Mouse (Mus musculus) erythroblast, adult 5-6 weeks (primary cell): ENCODE data around the gene Krt23. TPM values are rescaled to one million over a fixed set of nuclear protein-coding genes. Genes with fewer than 3 reads are reported as not detected.

Experiments used
- ATAC-seq: replicated peaks from 2 replicates; pipeline ENCODE4 v1.8.0; 2016; ENCODE audit warnings: moderate number of reproducible peaks, mild to moderate bottlenecking, moderate TSS enrichment, inconsistent platforms; ENCODE audit not compliant: poor library complexity, low FRiP score, severe bottlenecking
- total RNA-seq, 2 experiments: library from RNA; stranded (forward) in 1 of 2; stranded (reverse) in 1 of 2; fragments of 150-400 nt in 1 of 2; fragments of 200-764, 138-1000 nt in 1 of 2; gene quantifications; 2 replicates each; pipeline versions ENCODE4 v1.2.3 to v1.2.4; 2015 to 2017; ENCODE audit warnings: low replicate concordance in 2 of 2

Krt23 gene
- total RNA-seq, 2 experiments from 2014 or later, result not detected

DNA sequence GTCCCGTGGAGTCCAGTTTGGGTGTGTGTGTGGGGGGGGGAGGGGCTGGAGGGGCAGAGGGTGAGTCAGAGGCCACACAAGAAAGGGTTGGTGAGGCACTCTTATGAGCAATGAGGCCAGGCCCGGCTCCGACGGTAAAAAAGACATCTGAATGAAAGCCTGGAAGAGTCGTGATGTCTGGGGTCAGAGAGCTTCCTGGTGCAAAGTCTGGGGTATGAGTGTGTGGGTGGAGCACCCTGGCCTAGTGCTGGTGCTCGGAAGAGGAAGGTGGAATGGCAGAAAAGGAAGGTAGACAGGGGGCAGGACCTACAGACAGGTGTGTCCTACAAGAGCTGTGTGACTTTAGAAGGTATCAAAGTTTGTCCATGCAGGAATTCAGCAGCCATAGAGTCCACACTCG is 34.0 kb downstream of the Krt23 start:
- no peak for ATAC-seq

GRCm38 (mm10) chr11:99454759-99455158 is 38.2 kb downstream of the Krt23 start:
- no peak for ATAC-seq

DNA sequence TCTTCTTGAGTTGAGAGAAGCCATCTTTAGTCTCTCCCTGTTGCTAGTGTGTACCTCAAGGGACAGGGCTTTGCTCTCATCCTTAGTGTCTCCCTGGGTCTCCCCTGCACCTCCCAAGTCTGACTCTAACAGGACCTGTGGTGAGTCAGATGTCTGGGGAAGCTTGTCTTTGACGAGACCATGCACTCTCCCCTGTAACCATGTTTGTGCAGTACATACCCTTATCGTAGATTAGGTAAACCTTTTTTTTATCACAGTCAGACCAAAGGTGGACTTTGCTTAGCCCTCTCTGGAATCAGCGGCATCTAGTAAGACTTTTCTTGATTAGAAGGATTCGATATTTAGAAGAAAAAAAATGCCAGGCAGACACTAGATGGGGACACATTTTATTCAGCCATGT is 38.9 kb downstream of the Krt23 start:
- ATAC-seq, result no peak

GRCm38 (mm10) chr11:99448769-99449168 is 44.2 kb downstream of the Krt23 start:
- no peak for ATAC-seq

DNA sequence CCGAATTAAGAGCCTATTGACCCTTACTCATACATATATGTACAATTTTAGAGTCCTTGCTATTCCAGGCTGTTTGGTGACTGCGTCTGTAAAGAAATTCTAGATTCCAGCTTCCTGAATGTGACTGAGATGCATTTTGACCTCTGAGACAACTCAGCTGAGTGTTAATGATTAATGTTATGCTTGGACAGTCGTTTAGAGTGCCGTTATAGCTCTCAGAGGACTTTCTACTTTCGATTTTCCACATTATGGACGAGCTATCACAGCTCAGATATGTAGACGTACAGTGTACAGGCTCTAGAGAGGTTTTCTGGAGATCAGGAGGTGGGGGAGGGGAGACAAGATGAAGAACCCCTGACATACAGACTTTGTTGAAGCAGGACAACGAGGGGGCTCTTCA is 51.7 kb downstream of the Krt23 start:
- ATAC-seq, result no peak

GRCm38 (mm10) chr11:99439465-99439864 is 53.5 kb downstream of the Krt23 start:
- no peak for ATAC-seq

- ATAC-seq, result no peak
Observed at GRCm38 (mm10) chr11:99437972-99438371, 55.0 kb downstream of the Krt23 start, which contains the start of gene Krt20. Krt20 (minus strand) TSS chr11:99438150.

DNA sequence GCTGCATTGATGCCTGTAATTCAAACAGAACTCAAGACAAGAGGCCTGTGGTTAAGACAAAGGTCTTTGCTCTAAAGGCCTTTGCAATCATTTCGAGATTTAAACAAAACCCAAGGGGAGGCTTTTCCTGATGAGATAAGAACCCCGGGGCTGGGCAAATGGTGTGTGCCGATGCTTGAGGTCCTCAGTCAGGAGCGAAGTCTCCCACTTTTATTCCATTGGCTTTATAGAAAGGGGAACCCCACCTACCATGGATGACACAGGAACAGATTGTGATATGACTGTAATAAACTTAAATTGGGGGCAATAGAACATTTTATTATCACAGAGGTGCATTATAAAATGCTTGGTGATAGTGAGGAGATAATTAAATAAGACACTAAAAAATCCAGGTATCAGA is 56.3 kb downstream of the Krt23 start:
- no peak for ATAC-seq

GRCm38 (mm10) chr11:99430670-99431069 is 62.3 kb downstream of the Krt23 start:
- no peak for ATAC-seq

Other genes starting within 250 kb of the Krt23 start
Only the 30 nearest of the 31 such genes appear.
- not detected in 2 replicates for gene Krt24, start 207.9 kb downstream of the Krt23 start, total RNA-seq (2015; ENCODE audit: low replicate concordance)
- gene Krt24, start 207.9 kb downstream of the Krt23 start, total RNA-seq (2017; ENCODE audit: low replicate concordance), result not detected in 2 replicates
- not detected in 2 replicates for gene Krt25, start 170.2 kb downstream of the Krt23 start, total RNA-seq (2015; ENCODE audit: low replicate concordance)
- gene Krt25, start 170.2 kb downstream of the Krt23 start, total RNA-seq (2017; ENCODE audit: low replicate concordance), result not detected in 2 replicates
- gene Krt26, start 155.2 kb downstream of the Krt23 start, total RNA-seq (2015; ENCODE audit: low replicate concordance), result not detected in 2 replicates
- gene Krt26, start 155.2 kb downstream of the Krt23 start, total RNA-seq (2017; ENCODE audit: low replicate concordance), result not detected in 2 replicates
- gene Krt27, start 142.0 kb downstream of the Krt23 start, total RNA-seq (2015; ENCODE audit: low replicate concordance), result not detected in 2 replicates
- not detected in 2 replicates for gene Krt27, start 142.0 kb downstream of the Krt23 start, total RNA-seq (2017; ENCODE audit: low replicate concordance)
- gene Krt28, start 118.2 kb downstream of the Krt23 start, total RNA-seq (2015; ENCODE audit: low replicate concordance), result not detected in 2 replicates
- gene Krt28, start 118.2 kb downstream of the Krt23 start, total RNA-seq (2017; ENCODE audit: low replicate concordance), result not detected in 2 replicates
- not detected in 2 replicates for gene Krt10, start 103.8 kb downstream of the Krt23 start, total RNA-seq (2015; ENCODE audit: low replicate concordance)
- not detected in 2 replicates for gene Krt10, start 103.8 kb downstream of the Krt23 start, total RNA-seq (2017; ENCODE audit: low replicate concordance)
- gene Krt12, start 70.9 kb downstream of the Krt23 start, total RNA-seq (2015; ENCODE audit: low replicate concordance), result not detected in 2 replicates
- not detected in 2 replicates for gene Krt12, start 70.9 kb downstream of the Krt23 start, total RNA-seq (2017; ENCODE audit: low replicate concordance)
- not detected in 2 replicates for gene Krt20, start 55.0 kb downstream of the Krt23 start, total RNA-seq (2015; ENCODE audit: low replicate concordance)
- not detected in 2 replicates for gene Krt20, start 55.0 kb downstream of the Krt23 start, total RNA-seq (2017; ENCODE audit: low replicate concordance)
- gene Krt39, start 28.2 kb upstream of the Krt23 start, total RNA-seq (2015; ENCODE audit: low replicate concordance), result not detected in 2 replicates
- gene Krt39, start 28.2 kb upstream of the Krt23 start, total RNA-seq (2017; ENCODE audit: low replicate concordance), result 0.70 TPM in 1 of 2 replicates, not detected in the other
- not detected in 2 replicates for gene Krt40, start 50.0 kb upstream of the Krt23 start, total RNA-seq (2015; ENCODE audit: low replicate concordance)
- gene Krt40, start 50.0 kb upstream of the Krt23 start, total RNA-seq (2017; ENCODE audit: low replicate concordance), result not detected in 2 replicates
- not detected in 2 replicates for gene Krtap3-3, start 57.7 kb upstream of the Krt23 start, total RNA-seq (2015; ENCODE audit: low replicate concordance)
- not detected in 2 replicates for gene Krtap3-3, start 57.7 kb upstream of the Krt23 start, total RNA-seq (2017; ENCODE audit: low replicate concordance)
- gene Krtap3-2, start 63.7 kb upstream of the Krt23 start, total RNA-seq (2015; ENCODE audit: low replicate concordance), result not detected in 2 replicates
- gene Krtap3-2, start 63.7 kb upstream of the Krt23 start, total RNA-seq (2017; ENCODE audit: low replicate concordance), result not detected in 2 replicates
- not detected in 2 replicates for gene Gm11939, start 66.3 kb upstream of the Krt23 start, total RNA-seq (2015; ENCODE audit: low replicate concordance)
- gene Gm11939, start 66.3 kb upstream of the Krt23 start, total RNA-seq (2017; ENCODE audit: low replicate concordance), result not detected in 2 replicates
- gene Krtap3-1, start 73.5 kb upstream of the Krt23 start, total RNA-seq (2015; ENCODE audit: low replicate concordance), result not detected in 2 replicates
- gene Krtap3-1, start 73.5 kb upstream of the Krt23 start, total RNA-seq (2017; ENCODE audit: low replicate concordance), result not detected in 2 replicates
- gene Krtap1-5, start 87.9 kb upstream of the Krt23 start, total RNA-seq (2015; ENCODE audit: low replicate concordance), result not detected in 2 replicates
- gene Krtap1-5, start 87.9 kb upstream of the Krt23 start, total RNA-seq (2017; ENCODE audit: low replicate concordance), result not detected in 2 replicates
- not detected in 2 replicates for gene Krtap1-4, start 90.5 kb upstream of the Krt23 start, total RNA-seq (2015; ENCODE audit: low replicate concordance)
- gene Krtap1-4, start 90.5 kb upstream of the Krt23 start, total RNA-seq (2017; ENCODE audit: low replicate concordance), result not detected in 2 replicates
- not detected in 2 replicates for gene Krtap1-3, start 98.2 kb upstream of the Krt23 start, total RNA-seq (2015; ENCODE audit: low replicate concordance)
- gene Krtap1-3, start 98.2 kb upstream of the Krt23 start, total RNA-seq (2017; ENCODE audit: low replicate concordance), result not detected in 2 replicates
- not detected in 2 replicates for gene Krtap9-3, start 105.0 kb upstream of the Krt23 start, total RNA-seq (2015; ENCODE audit: low replicate concordance)
- gene Krtap9-3, start 105.0 kb upstream of the Krt23 start, total RNA-seq (2017; ENCODE audit: low replicate concordance), result not detected in 2 replicates
- not detected in 2 replicates for gene Gm11938, start 110.2 kb upstream of the Krt23 start, total RNA-seq (2015; ENCODE audit: low replicate concordance)
- gene Gm11938, start 110.2 kb upstream of the Krt23 start, total RNA-seq (2017; ENCODE audit: low replicate concordance), result not detected in 2 replicates
- gene Gm11937, start 117.1 kb upstream of the Krt23 start, total RNA-seq (2015; ENCODE audit: low replicate concordance), result not detected in 2 replicates
- not detected in 2 replicates for gene Gm11937, start 117.1 kb upstream of the Krt23 start, total RNA-seq (2017; ENCODE audit: low replicate concordance)
- not detected in 2 replicates for gene Krtap2-4, start 121.7 kb upstream of the Krt23 start, total RNA-seq (2015; ENCODE audit: low replicate concordance)
- gene Krtap2-4, start 121.7 kb upstream of the Krt23 start, total RNA-seq (2017; ENCODE audit: low replicate concordance), result not detected in 2 replicates
- not detected in 2 replicates for gene Gm11562, start 127.3 kb upstream of the Krt23 start, total RNA-seq (2015; ENCODE audit: low replicate concordance)
- gene Gm11562, start 127.3 kb upstream of the Krt23 start, total RNA-seq (2017; ENCODE audit: low replicate concordance), result not detected in 2 replicates
- not detected in 2 replicates for gene Krtap4-1, start 135.1 kb upstream of the Krt23 start, total RNA-seq (2015; ENCODE audit: low replicate concordance)
- gene Krtap4-1, start 135.1 kb upstream of the Krt23 start, total RNA-seq (2017; ENCODE audit: low replicate concordance), result not detected in 2 replicates
- gene Krtap4-2, start 141.9 kb upstream of the Krt23 start, total RNA-seq (2015; ENCODE audit: low replicate concordance), result not detected in 2 replicates
- not detected in 2 replicates for gene Krtap4-2, start 141.9 kb upstream of the Krt23 start, total RNA-seq (2017; ENCODE audit: low replicate concordance)
- gene Krtap4-7, start 151.0 kb upstream of the Krt23 start, total RNA-seq (2015; ENCODE audit: low replicate concordance), result not detected in 2 replicates
- not detected in 2 replicates for gene Krtap4-7, start 151.0 kb upstream of the Krt23 start, total RNA-seq (2017; ENCODE audit: low replicate concordance)
- not detected in 2 replicates for gene Gm11555, start 157.1 kb upstream of the Krt23 start, total RNA-seq (2015; ENCODE audit: low replicate concordance)
- not detected in 2 replicates for gene Gm11555, start 157.1 kb upstream of the Krt23 start, total RNA-seq (2017; ENCODE audit: low replicate concordance)
- gene Gm11563, start 165.8 kb upstream of the Krt23 start, total RNA-seq (2015; ENCODE audit: low replicate concordance), result not detected in 2 replicates
- not detected in 2 replicates for gene Gm11563, start 165.8 kb upstream of the Krt23 start, total RNA-seq (2017; ENCODE audit: low replicate concordance)
- gene Krtap4-6, start 172.8 kb upstream of the Krt23 start, total RNA-seq (2015; ENCODE audit: low replicate concordance), result not detected in 2 replicates
- gene Krtap4-6, start 172.8 kb upstream of the Krt23 start, total RNA-seq (2017; ENCODE audit: low replicate concordance), result not detected in 2 replicates
- not detected in 2 replicates for gene Gm14190, start 197.6 kb upstream of the Krt23 start, total RNA-seq (2015; ENCODE audit: low replicate concordance)
- not detected in 2 replicates for gene Gm14190, start 197.6 kb upstream of the Krt23 start, total RNA-seq (2017; ENCODE audit: low replicate concordance)
- not detected in 2 replicates for gene Gm14180, start 241.2 kb upstream of the Krt23 start, total RNA-seq (2015; ENCODE audit: low replicate concordance)
- not detected in 2 replicates for gene Gm14180, start 241.2 kb upstream of the Krt23 start, total RNA-seq (2017; ENCODE audit: low replicate concordance)